Mouse (Mus musculus) kidney, embryonic 14.5 days (tissue): ENCODE data around the gene Eqtn. TPM values are rescaled to one million over a fixed set of nuclear protein-coding genes. Genes with fewer than 3 reads are reported as not detected.

Experiments
- ATAC-seq: fragments of 200-750 bp; cut with Nextera tagmentation; 2 replicates; pipeline ENCODE4 v1.8.0; 2017; ENCODE audit warnings: moderate number of reproducible peaks, mild to moderate bottlenecking, moderate TSS enrichment, moderate library complexity; ENCODE audit not compliant: low FRiP score, low TSS enrichment
- H3K27ac ChIP-seq: fragments of 300-500 bp; sonication (generic); 2 replicates; pipeline ENCODE4 v1.5.1; 2014; ENCODE audit warnings: low read depth, mild to moderate bottlenecking, low read length, moderate library complexity, mixed read lengths
- H3K27me3 ChIP-seq: fragments of 300-500 bp; sonication (generic); 2 replicates; pipeline ENCODE4 v1.6.1; 2014; ENCODE audit warnings: mild to moderate bottlenecking, low read length; ENCODE audit not compliant: control insufficient read depth, insufficient read depth
- H3K36me3 ChIP-seq: fragments of 300-500 bp; sonication (generic); 2 replicates; pipeline ENCODE4 v1.6.1; 2014; ENCODE audit warnings: low read length, mixed read lengths; ENCODE audit not compliant: control insufficient read depth, insufficient read depth
- H3K4me1 ChIP-seq: fragments of 300-500 bp; sonication (generic); 2 replicates; pipeline ENCODE4 v1.6.1; 2014; ENCODE audit warnings: low read length, mixed read lengths; ENCODE audit not compliant: control insufficient read depth, insufficient read depth
- H3K4me2 ChIP-seq: fragments of 300-500 bp; sonication (generic); replicated peaks from 2 replicates; pipeline ENCODE4 v1.6.1; 2014; ENCODE audit warnings: low read depth, mild to moderate bottlenecking, low read length
- H3K4me3 ChIP-seq: fragments of 300-500 bp; sonication (generic); 2 replicates; pipeline ENCODE4 v1.5.1; 2014; ENCODE audit warnings: mild to moderate bottlenecking, low read length
- H3K9ac ChIP-seq: fragments of 300-500 bp; sonication (generic); 2 replicates; pipeline ENCODE4 v1.6.1; 2014; ENCODE audit warnings: low read depth, mild to moderate bottlenecking, low read length, moderate library complexity
- H3K9me3 ChIP-seq: fragments of 300-500 bp; sonication (generic); 2 replicates; pipeline ENCODE4 v1.6.1; 2016; ENCODE audit warnings: low read length; ENCODE audit not compliant: control insufficient read depth
- WGBS: fragments of 180-500 bp; shearing (Covaris S2); extraction: QIAGEN DNeasy Blood & Tissue Kit; methylation state at CpG from one replicate; pipeline ENCODE4 v1.1.7; 2014; 5-methylcytosine and 5-hydroxymethylcytosine counted together
- polyA plus RNA-seq: library from polyadenylated mRNA; unstranded; fragments of >200 nt; fragmentation: Nextera tagmentation; extraction: Ambion mirVana; gene quantifications from 2 replicates; pipeline ENCODE4 v1.2.1, GENCODE M21; 2014

Eqtn gene
- polyA plus RNA-seq, result not detected in 2 replicates

DNA sequence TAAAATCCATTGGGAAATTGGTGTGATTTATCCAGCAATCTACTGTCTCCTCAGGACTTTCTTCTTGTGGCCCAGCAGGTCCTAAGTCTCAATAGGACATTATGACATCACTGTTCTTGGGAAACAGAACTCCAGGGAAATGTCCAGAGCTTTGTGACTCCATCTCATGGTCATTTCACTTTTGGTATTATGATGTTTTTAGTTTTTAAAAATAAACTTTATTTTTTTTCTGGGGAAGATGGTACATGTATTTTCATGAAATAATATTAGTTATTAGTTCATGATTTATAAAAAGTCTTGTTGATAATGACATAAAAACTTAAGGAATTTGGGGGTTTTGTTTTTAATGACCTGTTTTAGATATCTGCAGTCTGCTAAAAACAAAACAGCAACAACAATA is at the start of gene Eqtn:
Eqtn (minus strand) TSS at position 101 of the 400 bp plus-strand sequence.
- Histone ChIP-seq H3K9me3 (no peaks in the 10 kb centered on the region), H3K27ac (no peak within 1 kb of the TSS), H3K9ac (no peak within 1 kb of the TSS), H3K36me3 (no peaks in the 10 kb centered on the region), H3K4me3 (no peak within 1 kb of the TSS), H3K4me1 (no peaks in the 10 kb centered on the region), H3K4me2 (no peak within 1 kb of the TSS), H3K27me3 (no peaks in the 10 kb centered on the region)
- no peak for ATAC-seq

DNA sequence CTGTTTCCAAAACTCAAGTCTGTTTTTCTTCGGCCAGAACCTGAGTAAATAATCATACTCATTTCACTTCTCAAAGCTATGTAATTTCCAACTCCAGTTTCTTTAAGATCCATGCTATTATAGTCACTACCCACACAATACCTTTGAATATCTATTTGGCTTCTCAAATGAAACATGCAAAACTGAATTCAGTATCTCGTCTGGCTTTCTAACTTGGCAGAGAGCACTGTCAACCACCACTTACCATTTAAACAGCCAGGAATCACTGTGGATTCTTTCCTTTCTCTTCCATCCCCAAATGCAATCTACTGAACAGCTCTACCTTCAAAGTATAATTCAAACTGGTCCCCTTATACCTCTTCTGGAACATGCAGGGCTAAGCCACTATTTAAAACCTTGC is 44.7 kb upstream of the Eqtn start:
- Histone ChIP-seq H3K9ac (no peak overlapping the region), H3K4me1 (peaks cover 9% of the 10 kb centered on the region), H3K27ac (no peak overlapping the region), H3K4me3 (no peak overlapping the region), H3K36me3 (peaks cover 47% of the 10 kb centered on the region), H3K27me3 (no peaks in the 10 kb centered on the region), H3K9me3 (no peaks in the 10 kb centered on the region), H3K4me2 (no peak overlapping the region)
- WGBS, result 93% methylated on average over 2 of the region's 2 CpGs
- ATAC-seq, result no peak

DNA sequence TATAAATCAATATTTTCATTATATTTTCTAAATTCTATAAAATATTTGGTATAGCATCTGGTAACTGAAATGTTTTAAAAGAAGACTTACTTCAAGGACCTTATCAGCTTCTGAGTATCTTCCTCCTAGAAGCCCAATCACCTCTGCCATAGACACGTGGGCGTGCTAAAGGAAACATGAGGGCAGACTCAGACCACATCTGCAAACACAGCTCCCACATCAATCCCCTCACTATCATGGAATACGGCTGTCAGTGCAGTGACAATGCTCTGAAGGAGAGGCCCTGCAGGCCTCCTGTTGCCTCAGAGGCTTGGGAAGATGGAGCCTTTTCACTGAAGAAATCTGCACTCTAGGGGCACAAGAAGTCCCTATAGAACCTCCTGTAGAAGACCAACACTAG is 24.1 kb upstream of the Eqtn start:
- no peak for ATAC-seq
- H3K4me1 ChIP-seq, result no peaks in the 10 kb centered on the region
- 79% methylated on average over 3 of the region's 3 CpGs for WGBS

DNA sequence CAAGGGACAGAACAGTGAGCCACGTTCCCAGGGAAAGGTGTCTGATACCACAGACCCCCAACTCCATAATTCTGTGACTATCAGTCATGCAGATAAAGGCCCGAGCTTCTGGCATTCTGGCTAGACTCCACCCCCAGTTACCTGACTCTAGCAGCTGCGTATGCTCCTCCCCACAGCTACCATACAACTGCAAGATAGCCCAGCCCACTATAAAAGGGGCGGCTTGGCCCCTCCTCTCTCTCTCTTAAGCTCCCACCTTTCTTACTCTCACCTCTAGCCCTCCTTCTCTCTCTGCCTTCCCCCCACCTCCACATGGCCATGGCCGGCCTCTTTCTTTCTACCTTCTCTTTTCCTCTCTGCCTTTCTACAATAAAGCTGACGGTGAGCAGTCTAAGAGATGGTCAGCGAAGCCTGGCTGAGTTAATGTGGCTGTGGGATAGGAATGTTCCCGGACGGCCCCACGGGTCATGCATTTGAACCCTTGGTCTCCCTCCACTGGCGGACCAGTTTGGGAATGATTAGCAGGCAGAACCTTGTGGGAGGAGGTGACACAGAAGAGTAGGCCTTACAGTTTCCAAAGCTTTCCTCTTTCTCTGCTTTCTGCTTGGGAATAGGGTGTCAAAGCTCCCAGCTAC is 12.7 kb upstream of the Eqtn start:
- peak overlapping the region; percentile 67 for H3K27ac ChIP-seq
- H3K9ac ChIP-seq, result no peak overlapping the region
- 60% methylated on average over 11 of the region's 11 CpGs for WGBS
- ATAC-seq, result peak; percentile 89
- no peak overlapping the region for H3K4me2 ChIP-seq
- no peak overlapping the region for H3K4me3 ChIP-seq
- H3K36me3 ChIP-seq, result peaks cover 25% of the 10 kb centered on the region
- no peaks in the 10 kb centered on the region for H3K27me3 ChIP-seq
- H3K9me3 ChIP-seq, result no peaks in the 10 kb centered on the region
- no peaks in the 10 kb centered on the region for H3K4me1 ChIP-seq

More for the DNA sequence above, 24.1 kb upstream of the Eqtn start:
- H3K27me3 ChIP-seq, result no peaks in the 10 kb centered on the region
- H3K9me3 ChIP-seq, result no peaks in the 10 kb centered on the region
- H3K36me3 ChIP-seq, result peaks cover 70% of the 10 kb centered on the region
- no peak overlapping the region for H3K27ac ChIP-seq
- no peak overlapping the region for H3K4me2 ChIP-seq
- H3K4me3 ChIP-seq, result no peak overlapping the region
- H3K9ac ChIP-seq, result no peak overlapping the region

DNA sequence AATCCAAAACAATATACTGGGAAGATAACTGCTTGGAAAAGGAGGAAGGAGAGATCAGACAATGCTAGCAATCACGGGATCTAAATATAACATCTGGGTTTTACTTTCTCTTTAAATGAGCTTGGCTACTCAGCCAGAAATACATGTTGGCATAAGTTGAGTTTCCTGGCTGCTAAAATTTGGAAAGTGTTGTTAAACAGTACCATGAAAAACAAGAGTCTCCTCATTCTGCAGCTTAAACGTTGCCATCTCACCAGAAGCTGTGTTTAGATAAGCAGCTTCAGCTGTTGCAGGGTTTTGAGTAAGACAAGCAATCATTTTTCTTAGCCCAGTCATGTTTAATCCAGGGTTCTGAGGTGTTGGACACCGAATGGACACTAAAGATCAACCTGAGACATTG is 26.9 kb downstream of the Eqtn start:
- Histone ChIP-seq H3K27ac (no peak overlapping the region), H3K9me3 (no peaks in the 10 kb centered on the region), H3K4me2 (no peak overlapping the region), H3K4me3 (no peak overlapping the region), H3K36me3 (no peaks in the 10 kb centered on the region), H3K27me3 (no peaks in the 10 kb centered on the region), H3K9ac (no peak overlapping the region), H3K4me1 (no peaks in the 10 kb centered on the region)
- ATAC-seq, result no peak
- 70% methylated on average over 3 of the region's 3 CpGs for WGBS

DNA sequence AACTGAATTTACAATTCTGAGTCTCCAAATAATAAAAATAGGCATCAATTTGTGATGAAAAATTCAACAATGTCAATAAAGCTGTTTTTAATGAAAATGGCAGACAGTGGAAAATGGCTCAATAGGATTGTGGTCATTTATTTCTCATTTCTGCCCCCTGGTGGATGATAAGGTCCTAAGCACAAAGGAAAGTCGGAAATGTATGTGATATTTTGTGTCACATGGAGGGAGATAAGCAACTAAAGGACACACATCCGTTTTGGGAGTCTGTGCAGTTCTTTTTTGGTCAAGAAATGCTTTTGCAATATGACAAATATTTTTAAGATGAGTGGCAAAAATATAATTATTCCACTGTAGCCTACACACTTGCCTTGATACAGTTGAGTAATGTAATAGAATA is 27.9 kb downstream of the Eqtn start:
- Histone ChIP-seq H3K9me3 (no peaks in the 10 kb centered on the region), H3K4me2 (no peak overlapping the region), H3K4me1 (no peaks in the 10 kb centered on the region), H3K27ac (no peak overlapping the region), H3K36me3 (no peaks in the 10 kb centered on the region), H3K9ac (no peak overlapping the region), H3K4me3 (no peak overlapping the region), H3K27me3 (no peaks in the 10 kb centered on the region)
- ATAC-seq, result no peak
- WGBS, result 22% methylated on average over 2 of the region's 2 CpGs

Other genes with a start within 250 kb of the Eqtn start
- 14.1 and 29.0 TPM in 2 replicates for gene Tek, start 189.6 kb downstream of the Eqtn start, polyA plus RNA-seq
- 24.8 and 41.1 TPM in 2 replicates for gene Mysm1, start 50.3 kb upstream of the Eqtn start, polyA plus RNA-seq
- 24.0 and 30.2 TPM in 2 replicates for gene Jun, start 123.4 kb upstream of the Eqtn start, polyA plus RNA-seq